In the genomic region with DNA sequence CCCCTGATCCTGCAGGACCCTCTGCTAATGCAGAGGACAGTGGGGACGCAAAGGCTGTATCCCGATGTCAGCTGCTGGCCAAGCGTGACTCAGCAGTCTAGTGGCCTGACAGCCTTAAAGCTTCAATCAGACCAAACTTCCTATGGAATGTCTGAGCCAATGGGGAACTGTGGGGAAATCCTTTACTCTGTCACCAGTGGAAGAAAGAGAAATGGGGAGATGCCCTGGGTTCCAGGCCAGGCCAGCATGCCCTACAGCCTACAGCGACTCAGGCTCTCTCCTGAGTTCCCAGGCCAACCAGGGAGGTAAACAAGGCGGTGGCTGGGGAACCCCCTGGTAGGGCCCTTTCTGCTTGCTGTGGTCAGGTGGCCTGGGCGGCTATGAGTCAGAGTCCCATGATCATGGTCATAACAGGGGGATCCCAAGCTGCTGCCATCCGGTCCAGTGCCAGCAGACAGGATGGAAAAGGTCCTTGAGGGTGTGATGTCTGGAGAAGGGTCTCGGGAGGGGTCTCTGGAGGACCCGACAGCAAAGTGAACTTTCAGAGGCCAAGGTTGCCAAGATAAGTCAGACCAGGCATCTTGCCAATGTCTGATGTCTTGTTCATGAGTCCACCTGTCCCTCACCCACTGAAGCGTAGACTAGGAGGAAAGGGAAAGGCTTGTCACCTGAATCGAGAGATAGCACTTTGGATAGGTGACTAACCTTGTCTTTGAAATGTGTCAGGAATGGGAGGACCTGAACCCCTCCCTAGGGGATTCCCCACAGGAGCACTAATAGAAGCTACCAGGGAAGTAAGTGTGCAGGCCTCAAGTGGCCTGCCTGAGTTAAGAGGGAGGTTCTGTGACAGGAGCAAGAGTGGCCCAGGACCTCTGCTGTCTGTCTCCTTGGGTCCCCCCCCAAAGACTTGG, we compare ENCODE assay signal across 8 mouse cellular contexts. TPM values are rescaled to one million over a fixed set of nuclear protein-coding genes. Genes with fewer than 3 reads are reported as not detected.
DNase-seq lines count a peak whose midpoint lies in the region; ATAC-seq and TF ChIP-seq lines count a peak whose summit lies in the region.

No protein-coding gene starts in this region.

- H3K36me3 ChIP-seq in forebrain, embryonic 12.5 days (replicated peaks), result no peaks in the 10 kb centered on the region
- no peaks in the 10 kb centered on the region for H3K36me3 ChIP-seq in forebrain, embryonic 15.5 days
- peaks cover 1% of the 10 kb centered on the region for H3K36me3 ChIP-seq in embryonic facial prominence, embryonic 14.5 days (ENCODE audit: control insufficient read depth, insufficient read depth, low read length)
- H3K36me3 ChIP-seq in liver, postnatal 0 days (replicated peaks; ENCODE audit: insufficient read depth, low read length), result peaks cover 6% of the 10 kb centered on the region
- no peaks in the 10 kb centered on the region for H3K36me3 ChIP-seq in midbrain, embryonic 14.5 days (ENCODE audit: control insufficient read depth, insufficient read depth, low read length)

- H3K4me2 ChIP-seq in forebrain, embryonic 12.5 days, result no peak overlapping the region
- no peak overlapping the region for H3K4me2 ChIP-seq in forebrain, embryonic 15.5 days (replicated peaks)
- no peak overlapping the region for H3K4me2 ChIP-seq in embryonic facial prominence, embryonic 14.5 days (ENCODE audit: low read depth, low read length)
- peak overlapping the region; percentile 29 for H3K4me2 ChIP-seq in liver, postnatal 0 days (ENCODE audit: low read depth, low read length)
- H3K4me2 ChIP-seq in midbrain, embryonic 14.5 days (ENCODE audit: low read length), result no peak overlapping the region

- DNase-seq in Patski (ENCODE audit: low read depth, low spot score), result peak; percentile 96
- peak; percentile 44 for DNase-seq in embryonic facial prominence, embryonic 14.5 days (ENCODE audit: low spot score)
- DNase-seq in heart, postnatal 4 days, result peak; percentile 85
- DNase-seq in liver, postnatal 0 days, result peak; percentile 77
- DNase-seq in testis, postnatal 10 days (ENCODE audit: low spot score), result peak; percentile 68
- no peak for DNase-seq in midbrain, embryonic 14.5 days

- TF ChIP-seq EP300 in liver, postnatal 0 days (IDR thresholded peaks at IDR 0.05; ENCODE audit: low read depth), result peak; percentile 46; the same call in 1 of the 2 replicates

- POLR2A ChIA-PET in Patski (lab: Charles Lee), result interaction anchor here (1.0 to 4.8 kb wide), 6 partner anchors 11 to 80 kb away, joined by 3 to 60 read pairs (median 3); a partner anchor contains a TSS

- H3K4me3 ChIP-seq in forebrain, embryonic 12.5 days (replicated peaks), result no peak overlapping the region
- H3K4me3 ChIP-seq in forebrain, embryonic 15.5 days, result no peak overlapping the region
- no peak overlapping the region for H3K4me3 ChIP-seq in embryonic facial prominence, embryonic 14.5 days (ENCODE audit: low read depth, low read length)
- H3K4me3 ChIP-seq in liver, postnatal 0 days (ENCODE audit: low read depth, low read length), result no peak overlapping the region
- H3K4me3 ChIP-seq in midbrain, embryonic 14.5 days (replicated peaks; ENCODE audit: low read depth, low read length), result no peak overlapping the region

- H3K9ac ChIP-seq in forebrain, embryonic 12.5 days, result no peak overlapping the region
- H3K9ac ChIP-seq in forebrain, embryonic 15.5 days (replicated peaks), result no peak overlapping the region
- H3K9ac ChIP-seq in embryonic facial prominence, embryonic 14.5 days (ENCODE audit: low read depth, low read length), result no peak overlapping the region
- no peak overlapping the region for H3K9ac ChIP-seq in liver, postnatal 0 days (replicated peaks)
- H3K9ac ChIP-seq in midbrain, embryonic 14.5 days (replicated peaks; ENCODE audit: low read length), result no peak overlapping the region

- no peak for ATAC-seq in forebrain, embryonic 12.5 days (ENCODE audit: low FRiP score)
- no peak for ATAC-seq in forebrain, embryonic 15.5 days (replicated peaks)
- ATAC-seq in Patski, result peak; percentile 65
- no peak for ATAC-seq in embryonic facial prominence, embryonic 14.5 days (ENCODE audit: low read depth)
- ATAC-seq in liver, postnatal 0 days, result peak; percentile 53
- no peak for ATAC-seq in midbrain, embryonic 14.5 days (ENCODE audit: low FRiP score, low TSS enrichment)

- H3K27ac ChIP-seq in forebrain, embryonic 12.5 days, result 0 out of 2 replicates have a peak overlapping the region, but pooled peaks have one; percentile 0
- H3K27ac ChIP-seq in forebrain, embryonic 15.5 days (replicated peaks), result no peak overlapping the region
- H3K27ac ChIP-seq in embryonic facial prominence, embryonic 14.5 days (replicated peaks; ENCODE audit: low read depth, low read length), result no peak overlapping the region
- H3K27ac ChIP-seq in liver, postnatal 0 days (ENCODE audit: low read depth), result peak overlapping the region; percentile 99
- no peak overlapping the region for H3K27ac ChIP-seq in midbrain, embryonic 14.5 days (replicated peaks; ENCODE audit: low read depth, low read length)

- no peaks in the 10 kb centered on the region for H3K9me3 ChIP-seq in forebrain, embryonic 12.5 days
- no peaks in the 10 kb centered on the region for H3K9me3 ChIP-seq in forebrain, embryonic 15.5 days
- H3K9me3 ChIP-seq in embryonic facial prominence, embryonic 14.5 days (ENCODE audit: control insufficient read depth, low read length), result no peaks in the 10 kb centered on the region
- no peaks in the 10 kb centered on the region for H3K9me3 ChIP-seq in liver, postnatal 0 days (ENCODE audit: low read length)
- H3K9me3 ChIP-seq in midbrain, embryonic 14.5 days (ENCODE audit: control insufficient read depth, low read length), result no peaks in the 10 kb centered on the region

- CTCF ChIA-PET in Patski (lab: Charles Lee), result interaction anchor here (0.8 to 3.8 kb wide), 9 partner anchors 8 to 51 kb away, joined by 3 to 12 read pairs (median 3); no protein-coding TSS in a partner anchor

- 67% methylated on average over 11 of the region's 11 CpGs for WGBS in forebrain, embryonic 12.5 days
- 66% methylated on average over 11 of the region's 11 CpGs for WGBS in forebrain, embryonic 15.5 days
- WGBS in embryonic facial prominence, embryonic 14.5 days, result 67% methylated on average over 11 of the region's 11 CpGs
- WGBS in liver, postnatal 0 days (ENCODE audit: insufficient replicate concordance), result 52% methylated on average over 11 of the region's 11 CpGs
- WGBS in midbrain, embryonic 14.5 days, result 65% methylated on average over 11 of the region's 11 CpGs

- no peak for TF ChIP-seq CTCF in Patski (IDR thresholded peaks at IDR 0.05)
- no peak for TF ChIP-seq CTCF in liver, postnatal 0 days (IDR thresholded peaks at IDR 0.05; ENCODE audit: low read depth)

- peaks cover 27% of the 10 kb centered on the region for H3K4me1 ChIP-seq in forebrain, embryonic 12.5 days
- H3K4me1 ChIP-seq in forebrain, embryonic 15.5 days, result peaks cover 28% of the 10 kb centered on the region
- H3K4me1 ChIP-seq in embryonic facial prominence, embryonic 14.5 days (ENCODE audit: control insufficient read depth, insufficient read depth, low read length), result peaks cover 17% of the 10 kb centered on the region
- H3K4me1 ChIP-seq in liver, postnatal 0 days (ENCODE audit: insufficient read depth), result peaks cover 50% of the 10 kb centered on the region
- peaks cover 22% of the 10 kb centered on the region for H3K4me1 ChIP-seq in midbrain, embryonic 14.5 days (ENCODE audit: control insufficient read depth, insufficient read depth, low read length)

- no peaks in the 10 kb centered on the region for H3K27me3 ChIP-seq in forebrain, embryonic 12.5 days
- no peaks in the 10 kb centered on the region for H3K27me3 ChIP-seq in forebrain, embryonic 15.5 days
- no peaks in the 10 kb centered on the region for H3K27me3 ChIP-seq in Patski
- no peaks in the 10 kb centered on the region for H3K27me3 ChIP-seq in embryonic facial prominence, embryonic 14.5 days (replicated peaks; ENCODE audit: control insufficient read depth, insufficient read depth, low read length)
- no peaks in the 10 kb centered on the region for H3K27me3 ChIP-seq in liver, postnatal 0 days (ENCODE audit: insufficient read depth, low read length)
- no peaks in the 10 kb centered on the region for H3K27me3 ChIP-seq in midbrain, embryonic 14.5 days (ENCODE audit: control insufficient read depth, insufficient read depth, low read length)

- in situ Hi-C loops in Patski (cut with MboI; ENCODE audit: low pct_unique_long_range_greater_than_20kb), result no loop called here

RNA-seq across cellular contexts. Expression of a gene that starts 2.4 kb away (rescaled TPM):
- 31.6 and 40.3 TPM in 2 replicates for polyA plus RNA-seq in forebrain, embryonic 12.5 days (2016; fragmentation: Nextera tagmentation; extraction: Ambion mirVana)
- polyA plus RNA-seq in forebrain, embryonic 15.5 days (2015; fragmentation: Nextera tagmentation; extraction: Ambion mirVana), result 40.3 and 46.3 TPM in 2 replicates
- polyA plus RNA-seq in Patski (2021), result 200 TPM
- 22.5 and 22.6 TPM in 2 replicates for polyA plus RNA-seq in embryonic facial prominence, embryonic 14.5 days (2014; fragmentation: Nextera tagmentation; extraction: Ambion mirVana)
- total RNA-seq in heart, postnatal 4 days (2021), result 100 to 1,000 TPM; 117 to 120 TPM
- polyA plus RNA-seq in liver, postnatal 0 days (2015; fragmentation: Nextera tagmentation; extraction: Ambion mirVana), result 17.2 and 18.6 TPM in 2 replicates
- 41.3 and 59.6 TPM in 2 replicates for polyA plus RNA-seq in midbrain, embryonic 14.5 days (2014; fragmentation: Nextera tagmentation; extraction: Ambion mirVana)

RNA-seq across cellular contexts. Expression of a gene that starts 2.5 kb away (rescaled TPM):
- polyA plus RNA-seq in forebrain, embryonic 12.5 days (2016; fragmentation: Nextera tagmentation; extraction: Ambion mirVana), result 165 and 169 TPM in 2 replicates
- 285 and 303 TPM in 2 replicates for polyA plus RNA-seq in forebrain, embryonic 15.5 days (2015; fragmentation: Nextera tagmentation; extraction: Ambion mirVana)
- 530 TPM for polyA plus RNA-seq in Patski (2021)
- 239 and 247 TPM in 2 replicates for polyA plus RNA-seq in embryonic facial prominence, embryonic 14.5 days (2014; fragmentation: Nextera tagmentation; extraction: Ambion mirVana)
- 100 to 1,000 TPM; 178 to 180 TPM for total RNA-seq in heart, postnatal 4 days (2021)
- 154 and 172 TPM in 2 replicates for polyA plus RNA-seq in liver, postnatal 0 days (2015; fragmentation: Nextera tagmentation; extraction: Ambion mirVana)
- 293 and 312 TPM in 2 replicates for polyA plus RNA-seq in midbrain, embryonic 14.5 days (2014; fragmentation: Nextera tagmentation; extraction: Ambion mirVana)

RNA-seq across cellular contexts. Expression of a gene that starts 25.3 kb away (rescaled TPM):
- 0.60 and 0.69 TPM in 2 replicates for polyA plus RNA-seq in forebrain, embryonic 12.5 days (2016; fragmentation: Nextera tagmentation; extraction: Ambion mirVana)
- 2.4 and 3.1 TPM in 2 replicates for polyA plus RNA-seq in forebrain, embryonic 15.5 days (2015; fragmentation: Nextera tagmentation; extraction: Ambion mirVana)
- not detected for polyA plus RNA-seq in Patski (2021)
- 3.7 and 5.2 TPM in 2 replicates for polyA plus RNA-seq in embryonic facial prominence, embryonic 14.5 days (2014; fragmentation: Nextera tagmentation; extraction: Ambion mirVana)
- 1 to 10 TPM; 2.0 to 2.7 TPM for total RNA-seq in heart, postnatal 4 days (2021)
- 0.68 and 0.89 TPM in 2 replicates for polyA plus RNA-seq in liver, postnatal 0 days (2015; fragmentation: Nextera tagmentation; extraction: Ambion mirVana)
- 1.0 and 2.5 TPM in 2 replicates for polyA plus RNA-seq in midbrain, embryonic 14.5 days (2014; fragmentation: Nextera tagmentation; extraction: Ambion mirVana)

RNA-seq across cellular contexts. Expression of a gene that starts 38.9 kb away (rescaled TPM):
- polyA plus RNA-seq in forebrain, embryonic 12.5 days (2016; fragmentation: Nextera tagmentation; extraction: Ambion mirVana), result 22.2 and 24.9 TPM in 2 replicates
- 28.6 and 31.9 TPM in 2 replicates for polyA plus RNA-seq in forebrain, embryonic 15.5 days (2015; fragmentation: Nextera tagmentation; extraction: Ambion mirVana)
- 5.9 TPM for polyA plus RNA-seq in Patski (2021)
- 17.7 and 19.8 TPM in 2 replicates for polyA plus RNA-seq in embryonic facial prominence, embryonic 14.5 days (2014; fragmentation: Nextera tagmentation; extraction: Ambion mirVana)
- total RNA-seq in heart, postnatal 4 days (2021), result 1 to 10 TPM; 7.7 to 8.0 TPM
- 5.0 and 5.1 TPM in 2 replicates for polyA plus RNA-seq in liver, postnatal 0 days (2015; fragmentation: Nextera tagmentation; extraction: Ambion mirVana)
- polyA plus RNA-seq in midbrain, embryonic 14.5 days (2014; fragmentation: Nextera tagmentation; extraction: Ambion mirVana), result 37.0 and 38.8 TPM in 2 replicates

Comparison
In these comparisons a context has a peak if more than half of its experiments do, and no peak if none do; other contexts are left out.
1. H3K27ac ChIP-seq: peak in forebrain, embryonic 12.5 days (single experiment) and liver, postnatal 0 days (single experiment); none in forebrain, embryonic 15.5 days (single experiment), embryonic facial prominence, embryonic 14.5 days (single experiment) and midbrain, embryonic 14.5 days (single experiment).
2. ATAC-seq: peak in Patski (single experiment) and liver, postnatal 0 days (single experiment); none in forebrain, embryonic 12.5 days (single experiment), forebrain, embryonic 15.5 days (single experiment), embryonic facial prominence, embryonic 14.5 days (single experiment) and midbrain, embryonic 14.5 days (single experiment).